Mouse (Mus musculus) stomach, embryonic 14.5 days (tissue): Measurements from ENCODE around the gene Socs7. TPM values are rescaled to one million over a fixed set of nuclear protein-coding genes. Genes with fewer than 3 reads are reported as not detected.

ENCODE experiments used
- ATAC-seq: fragments of 200-750 bp; cut with Nextera tagmentation; 2 replicates; pipeline ENCODE4 v1.8.0; 2017; ENCODE audit warnings: low read depth, moderate TSS enrichment; ENCODE audit not compliant: insufficient number of reproducible peaks, insufficient read depth, low FRiP score
- H3K27ac ChIP-seq: fragments of 300-500 bp; sonication (generic); 2 replicates; pipeline ENCODE4 v1.5.1; 2014; ENCODE audit warnings: mild to moderate bottlenecking, low read length, moderate library complexity, mixed read lengths
- H3K27me3 ChIP-seq: fragments of 300-500 bp; sonication (generic); 2 replicates; pipeline ENCODE4 v1.6.1; 2014; ENCODE audit warnings: low read length, control low read depth, mixed read lengths; ENCODE audit not compliant: control insufficient read depth, insufficient read depth
- H3K36me3 ChIP-seq: fragments of 300-500 bp; sonication (generic); 2 replicates; pipeline ENCODE4 v1.6.1; 2014; ENCODE audit warnings: mild to moderate bottlenecking, control low read depth, low read length, moderate library complexity, mixed read lengths; ENCODE audit not compliant: control insufficient read depth, insufficient read depth
- H3K4me1 ChIP-seq: fragments of 300-500 bp; sonication (generic); 2 replicates; pipeline ENCODE4 v1.6.1; 2014; ENCODE audit warnings: low read length, control low read depth, mixed read lengths; ENCODE audit not compliant: control insufficient read depth, insufficient read depth
- H3K4me2 ChIP-seq: fragments of 300-500 bp; sonication (generic); replicated peaks from 2 replicates; pipeline ENCODE4 v1.6.1; 2014; ENCODE audit warnings: low read depth, low read length, control low read depth
- H3K4me3 ChIP-seq: fragments of 300-500 bp; sonication (generic); 2 replicates; pipeline ENCODE4 v1.5.1; 2014; ENCODE audit warnings: low read depth, low read length, control low read depth
- H3K9ac ChIP-seq: fragments of 300-500 bp; sonication (generic); replicated peaks from 2 replicates; pipeline ENCODE4 v1.6.1; 2014; ENCODE audit warnings: low read depth, mild to moderate bottlenecking, control low read depth, low read length, moderate library complexity, mixed read lengths
- H3K9me3 ChIP-seq: fragments of 300-500 bp; sonication (generic); 2 replicates; pipeline ENCODE4 v1.6.1; 2016; ENCODE audit warnings: low read depth, low read length, control low read depth; ENCODE audit not compliant: control insufficient read depth
- WGBS: fragments of 180-500 bp; shearing (Covaris S2); extraction: QIAGEN DNeasy Blood & Tissue Kit; methylation state at CpG from one replicate; pipeline ENCODE4 v1.1.7; 2014; 5-methylcytosine and 5-hydroxymethylcytosine counted together
- polyA plus RNA-seq: library from polyadenylated mRNA; unstranded; fragments of >200 nt; fragmentation: Nextera tagmentation; extraction: Ambion mirVana; gene quantifications from 2 replicates; pipeline ENCODE4 v1.2.1, GENCODE M21; 2014

Socs7 gene
- polyA plus RNA-seq, 1 experiment from 2014 or later = 3.0 TPM

DNA sequence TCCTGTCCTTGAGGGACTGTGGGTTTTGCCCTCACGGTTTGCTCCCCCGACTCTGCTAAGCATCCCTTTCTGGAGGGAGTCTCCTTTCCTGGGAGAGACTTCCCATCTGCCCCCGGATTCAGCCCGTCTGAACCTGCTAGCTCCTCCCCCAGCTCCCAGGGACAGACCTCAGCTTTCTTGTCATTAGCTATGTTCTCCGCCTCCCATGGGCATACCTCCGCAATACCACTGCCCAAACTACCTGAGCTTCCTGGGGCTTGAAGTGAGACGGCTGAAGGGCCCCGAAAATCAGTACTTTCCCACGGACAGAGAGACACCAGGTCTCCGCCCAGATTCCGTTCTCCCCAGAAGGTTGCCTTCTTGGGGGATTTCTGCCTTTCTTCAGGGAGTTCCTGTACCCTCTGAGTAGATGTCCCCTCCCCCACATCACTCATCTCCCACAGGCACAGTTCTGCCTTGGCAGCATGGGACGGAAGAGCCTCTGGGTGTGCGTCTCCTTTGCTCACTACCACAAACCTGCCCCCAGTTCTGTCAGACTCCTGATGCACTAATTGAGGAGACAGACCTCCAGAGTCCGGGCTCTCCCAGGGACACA is 25.5 kb upstream of the Socs7 start:
- Histone ChIP-seq H3K4me2 (no peak overlapping the region), H3K9me3 (no peaks in the 10 kb centered on the region), H3K27me3 (no peaks in the 10 kb centered on the region), H3K4me3 (no peak overlapping the region), H3K27ac (no peak overlapping the region), H3K9ac (no peak overlapping the region), H3K4me1 (peaks cover 14% of the 10 kb centered on the region; the same call in 1 of the 2 replicates), H3K36me3 (no peaks in the 10 kb centered on the region)
- WGBS = 56% methylated on average over 14 of the region's 14 CpGs
- ATAC-seq = no peak

DNA sequence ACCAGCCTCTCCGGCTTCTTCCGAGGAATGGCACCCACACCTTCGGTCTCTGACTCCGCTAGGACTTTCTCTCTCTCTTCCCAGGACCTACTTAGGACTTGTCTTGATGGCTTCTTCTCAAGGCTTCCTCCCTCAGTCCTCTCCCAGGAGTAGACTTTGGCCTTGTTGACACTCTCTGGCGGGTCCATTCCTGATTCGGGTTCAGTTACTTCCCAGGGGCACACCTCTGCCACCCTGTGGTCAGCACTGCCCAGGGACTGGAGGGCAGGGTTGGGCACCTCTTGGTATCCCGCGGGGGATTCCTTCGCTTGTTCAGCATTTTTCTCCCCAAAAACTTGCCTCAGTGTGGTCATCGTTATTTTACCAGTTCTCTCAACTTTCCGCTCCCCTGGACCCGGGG is 25.0 kb upstream of the Socs7 start:
- Histone ChIP-seq H3K36me3 (no peaks in the 10 kb centered on the region), H3K4me1 (peaks cover 14% of the 10 kb centered on the region; the same call in 1 of the 2 replicates), H3K9ac (no peak overlapping the region), H3K4me3 (no peak overlapping the region), H3K9me3 (no peaks in the 10 kb centered on the region), H3K27ac (no peak overlapping the region), H3K27me3 (no peaks in the 10 kb centered on the region), H3K4me2 (no peak overlapping the region)
- no peak for ATAC-seq
- 83% methylated on average over 12 of the region's 12 CpGs for WGBS

DNA sequence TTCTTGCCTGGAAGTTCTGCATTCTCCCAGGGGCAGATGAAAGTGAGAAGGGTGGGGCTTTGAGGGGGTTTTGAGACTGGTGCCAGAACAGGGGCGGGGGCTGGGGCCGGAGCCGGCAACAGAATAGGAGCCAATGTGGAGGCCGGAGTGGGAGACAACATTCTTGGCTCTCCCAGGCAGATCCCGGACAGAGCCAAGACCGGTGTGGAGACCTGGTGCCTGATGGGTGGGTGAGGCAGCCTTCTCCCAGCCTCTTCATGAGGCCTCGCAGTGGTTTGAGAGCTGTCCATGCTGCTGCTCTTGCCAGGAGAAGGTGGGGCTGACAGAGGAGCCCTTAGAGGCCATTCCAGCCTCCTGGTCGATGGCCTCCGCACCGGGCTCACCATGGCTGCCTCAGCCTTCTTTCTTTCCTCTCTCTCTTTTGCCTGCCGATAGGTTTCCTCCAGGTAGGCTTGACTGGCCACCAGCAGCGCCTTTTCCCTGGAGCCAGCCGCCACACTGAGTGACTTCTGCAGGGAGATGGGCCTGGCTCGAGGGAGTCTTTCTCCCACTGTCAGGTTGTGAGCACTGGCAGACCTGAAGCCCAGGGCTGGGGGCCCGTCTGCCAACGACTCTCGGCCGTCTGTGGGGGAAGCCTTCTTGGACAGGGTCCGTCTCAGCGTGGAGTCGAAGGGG is 23.9 kb upstream of the Socs7 start:
- peak overlapping the region; percentile 28 for H3K4me2 ChIP-seq
- ATAC-seq = peak; percentile 72; the same call in 1 of the 2 replicates
- H3K4me3 ChIP-seq = no peak overlapping the region
- peak overlapping the region; percentile 91 for H3K27ac ChIP-seq
- H3K9ac ChIP-seq = no peak overlapping the region; the same call in 1 of the 2 replicates
- WGBS = 32% methylated on average over 21 of the region's 21 CpGs
- no peaks in the 10 kb centered on the region for H3K36me3 ChIP-seq
- H3K9me3 ChIP-seq = no peaks in the 10 kb centered on the region
- H3K27me3 ChIP-seq = no peaks in the 10 kb centered on the region
- H3K4me1 ChIP-seq = peaks cover 14% of the 10 kb centered on the region; the same call in 1 of the 2 replicates

DNA sequence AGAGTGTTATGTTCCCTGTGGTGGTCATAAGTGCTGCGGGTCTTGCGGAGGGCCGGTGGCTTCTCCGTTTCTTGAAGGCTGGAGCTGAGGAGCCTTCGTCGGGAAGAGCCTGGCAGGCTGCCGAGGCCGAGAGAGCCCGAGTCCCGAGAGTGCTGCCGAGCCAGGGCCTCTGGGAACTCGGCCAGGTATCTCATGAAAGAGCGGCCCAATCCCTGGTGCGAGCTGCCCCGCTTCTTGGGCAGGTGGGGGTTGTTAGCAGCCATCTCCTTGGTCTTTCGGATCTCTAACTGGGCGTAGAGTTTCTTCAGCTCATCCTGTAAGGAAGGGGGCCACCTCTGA is 23.4 kb upstream of the Socs7 start:
- ATAC-seq = no peak
- Histone ChIP-seq H3K4me2 (peak overlapping the region; percentile 28), H3K4me1 (peaks cover 14% of the 10 kb centered on the region; the same call in 1 of the 2 replicates), H3K27ac (peak overlapping the region; percentile 91), H3K4me3 (no peak overlapping the region), H3K9ac (no peak overlapping the region; the same call in 1 of the 2 replicates), H3K9me3 (no peaks in the 10 kb centered on the region), H3K27me3 (no peaks in the 10 kb centered on the region), H3K36me3 (no peaks in the 10 kb centered on the region)
- 23% methylated on average over 17 of the region's 17 CpGs for WGBS

DNA sequence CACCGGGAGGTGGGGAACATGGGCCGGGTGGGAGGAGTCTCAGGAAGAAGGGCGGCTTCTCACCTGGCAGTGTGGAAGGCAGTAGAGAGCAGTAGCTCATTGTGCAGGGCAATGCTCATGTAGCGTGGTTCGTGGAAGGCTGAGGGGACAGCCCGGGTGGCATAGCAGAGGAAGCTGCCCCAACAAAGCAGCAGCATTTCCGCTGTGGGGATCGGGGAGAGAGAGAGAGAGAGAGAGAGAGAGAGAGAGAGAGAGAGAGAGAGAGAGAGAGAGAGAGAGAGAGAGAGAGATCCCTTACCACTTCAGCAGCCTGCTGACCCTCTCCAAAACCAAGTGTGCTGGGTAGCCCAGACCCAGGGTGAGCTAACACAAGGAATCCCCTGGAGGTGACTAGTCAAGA is 19.2 kb upstream of the Socs7 start:
- Histone ChIP-seq H3K4me3 (no peak overlapping the region), H3K9ac (no peak overlapping the region), H3K4me1 (0 out of 2 replicates have a peak, but pooled peaks cover 7% of the 10 kb centered on the region), H3K4me2 (no peak overlapping the region), H3K27me3 (no peaks in the 10 kb centered on the region), H3K9me3 (no peaks in the 10 kb centered on the region), H3K36me3 (no peaks in the 10 kb centered on the region), H3K27ac (no peak overlapping the region)
- ATAC-seq = no peak
- WGBS = 32% methylated on average over 8 of the region's 8 CpGs

DNA sequence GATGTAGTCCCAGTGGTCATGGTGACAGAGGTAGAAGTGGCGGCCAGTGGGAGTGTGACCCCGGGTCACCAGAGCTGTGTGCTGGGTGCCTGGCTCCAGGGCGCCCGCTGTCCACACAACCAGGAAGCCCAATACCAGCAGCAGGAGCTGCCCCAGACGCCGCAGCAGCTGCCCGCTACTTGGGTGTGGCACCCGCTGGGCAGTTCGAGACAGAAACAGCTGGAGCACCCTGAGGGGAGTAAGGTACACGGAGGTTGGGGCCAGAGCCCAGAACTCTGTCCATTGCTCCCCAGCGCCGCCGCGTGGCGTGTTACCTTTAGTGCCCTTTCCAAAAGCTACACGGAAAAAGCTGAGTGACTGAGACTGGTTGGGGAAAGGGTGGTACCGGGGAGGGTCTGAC is 18.7 kb upstream of the Socs7 start:
- ATAC-seq = no peak
- H3K27me3 ChIP-seq = no peaks in the 10 kb centered on the region
- H3K36me3 ChIP-seq = no peaks in the 10 kb centered on the region
- H3K4me3 ChIP-seq = no peak overlapping the region
- H3K4me2 ChIP-seq = no peak overlapping the region; the same call in 1 of the 2 replicates
- 32% methylated on average over 17 of the region's 17 CpGs for WGBS
- 0 out of 2 replicates have a peak, but pooled peaks cover 3% of the 10 kb centered on the region for H3K4me1 ChIP-seq
- no peak overlapping the region for H3K9ac ChIP-seq
- no peak overlapping the region for H3K27ac ChIP-seq
- no peaks in the 10 kb centered on the region for H3K9me3 ChIP-seq

DNA sequence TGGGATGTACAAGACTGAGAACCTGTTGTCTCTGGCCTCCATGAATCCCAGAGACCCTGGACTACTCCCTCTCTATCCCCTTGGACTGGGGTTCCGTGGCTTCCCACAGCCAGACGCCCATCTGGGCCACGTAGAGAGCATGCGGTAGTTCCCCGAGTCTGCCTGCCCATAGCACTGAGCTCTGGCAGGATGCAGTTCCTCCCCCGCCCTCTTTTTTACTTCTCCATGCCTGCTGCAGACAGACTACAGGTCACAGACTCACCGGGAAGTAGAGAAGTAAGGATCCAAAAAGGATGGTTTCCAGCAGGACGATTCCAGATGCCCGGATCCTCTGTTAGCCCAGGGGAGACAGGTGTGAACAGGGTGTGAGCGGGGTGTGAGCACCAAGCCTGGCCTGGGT is 16.9 kb upstream of the Socs7 start:
- 54% methylated on average over 10 of the region's 10 CpGs for WGBS
- no peak overlapping the region for H3K9ac ChIP-seq

DNA sequence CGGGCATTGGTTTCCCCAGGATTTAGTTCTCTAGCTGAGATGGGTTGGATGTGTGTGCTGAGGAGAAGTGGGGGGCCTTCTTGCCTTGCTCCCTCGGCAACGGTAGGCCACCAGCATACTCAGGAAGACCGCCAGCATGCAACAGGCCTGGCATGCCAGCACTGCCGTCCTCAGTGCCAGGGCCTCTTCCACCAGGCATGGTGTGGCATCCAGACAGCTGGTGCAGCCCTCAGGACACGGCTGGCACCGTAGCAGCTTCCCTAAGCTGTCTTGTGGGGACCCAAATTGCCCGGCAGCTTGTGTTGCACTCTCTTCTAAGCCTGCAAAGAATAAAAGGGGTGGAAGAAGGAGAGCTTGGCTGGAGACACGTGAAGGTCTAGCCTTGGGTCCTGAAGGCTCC is 16.0 kb upstream of the Socs7 start:
- Histone ChIP-seq H3K9ac (no peak overlapping the region), H3K4me1 (peaks cover 4% of the 10 kb centered on the region; the same call in 1 of the 2 replicates), H3K27ac (no peak overlapping the region), H3K36me3 (no peaks in the 10 kb centered on the region), H3K4me2 (no peak overlapping the region), H3K4me3 (no peak overlapping the region), H3K27me3 (no peaks in the 10 kb centered on the region), H3K9me3 (no peaks in the 10 kb centered on the region)
- no peak for ATAC-seq
- WGBS = 82% methylated on average over 9 of the region's 9 CpGs

More for the DNA sequence above, 16.9 kb upstream of the Socs7 start:
- ATAC-seq = no peak
- Histone ChIP-seq H3K4me2 (no peak overlapping the region), H3K36me3 (no peaks in the 10 kb centered on the region), H3K27me3 (no peaks in the 10 kb centered on the region), H3K4me3 (no peak overlapping the region), H3K27ac (no peak overlapping the region), H3K9me3 (no peaks in the 10 kb centered on the region), H3K4me1 (peaks cover 4% of the 10 kb centered on the region; the same call in 1 of the 2 replicates)
